Mouse (Mus musculus): Measurements from ENCODE around the gene Chd2. TPM values are rescaled to one million over a fixed set of nuclear protein-coding genes. Genes with fewer than 3 reads are reported as not detected.

Chd2 gene
- polyA plus RNA-seq (2015; fragmentation: Nextera tagmentation; extraction: Ambion mirVana) = 41.6 and 44.1 TPM in 2 replicates

DNA sequence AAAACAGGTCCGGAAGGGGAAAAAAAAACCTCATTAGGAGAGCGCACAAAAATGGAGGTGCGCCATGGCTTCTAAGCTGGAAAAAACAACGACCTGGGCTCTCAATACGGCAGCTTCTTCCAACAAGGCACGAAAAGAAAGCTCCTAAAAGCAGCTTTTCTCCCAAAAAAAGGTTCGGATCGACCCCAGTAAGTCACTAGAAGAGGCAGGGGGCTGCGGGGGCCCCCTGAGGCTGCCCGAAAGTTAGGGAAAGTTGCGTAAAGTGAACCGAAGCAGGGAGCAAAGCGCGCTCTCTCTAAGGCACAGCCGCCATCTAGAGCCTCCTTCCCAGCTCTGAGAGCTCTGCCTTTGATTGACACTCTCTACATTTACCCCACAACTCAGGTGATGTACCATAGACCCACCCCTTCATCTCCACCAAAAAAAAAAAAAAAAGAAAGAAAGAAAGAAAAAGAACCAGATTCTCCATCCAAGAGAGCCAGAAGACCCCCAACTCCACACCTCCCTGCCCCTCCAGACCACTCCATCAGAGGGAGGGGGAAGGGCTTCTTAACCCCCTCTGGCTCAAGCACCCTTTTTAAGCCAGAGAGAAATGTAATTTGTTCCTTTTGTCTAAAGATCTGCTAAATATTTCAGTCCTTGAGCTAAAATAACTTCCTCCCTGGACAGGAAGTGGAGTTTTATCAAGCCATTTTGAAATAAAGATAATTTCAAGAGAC lies at the start of gene Chd2:
Gene Chd2 (minus strand): TSS at position 419 of the 719 bp plus-strand sequence.
- no peak for TF ChIP-seq CTCF (IDR thresholded peaks at IDR 0.05; ENCODE audit: low read depth)
- WGBS = under 1% methylated on average over 15 of the region's 15 CpGs
- Histone ChIP-seq H3K9ac (ENCODE audit: low read depth, low read length) (peak within 1 kb of the TSS; percentile 89), H3K4me1 (replicated peaks; ENCODE audit: insufficient read depth, low read length) (peaks cover 8% of the 10 kb centered on the region; the same call in 1 of the 2 replicates), H3K9me3 (replicated peaks; ENCODE audit: low read length) (no peaks in the 10 kb centered on the region), H3K27ac (peak within 1 kb of the TSS; percentile 99), H3K36me3 (ENCODE audit: insufficient read depth, low read length) (0 out of 2 replicates have a peak, but pooled peaks cover 3% of the 10 kb centered on the region), H3K4me2 (ENCODE audit: low read length) (peak within 1 kb of the TSS; percentile 50), H3K27me3 (ENCODE audit: insufficient read depth, low read length) (no peaks in the 10 kb centered on the region), H3K4me3 (replicated peaks; ENCODE audit: low read depth, low read length) (peak within 1 kb of the TSS; percentile 61)
- ATAC-seq (replicated peaks; ENCODE audit: low FRiP score, low read depth) = peak; percentile 60
- DNase-seq (ENCODE audit: low spot score) = peak; percentile 95

DNA sequence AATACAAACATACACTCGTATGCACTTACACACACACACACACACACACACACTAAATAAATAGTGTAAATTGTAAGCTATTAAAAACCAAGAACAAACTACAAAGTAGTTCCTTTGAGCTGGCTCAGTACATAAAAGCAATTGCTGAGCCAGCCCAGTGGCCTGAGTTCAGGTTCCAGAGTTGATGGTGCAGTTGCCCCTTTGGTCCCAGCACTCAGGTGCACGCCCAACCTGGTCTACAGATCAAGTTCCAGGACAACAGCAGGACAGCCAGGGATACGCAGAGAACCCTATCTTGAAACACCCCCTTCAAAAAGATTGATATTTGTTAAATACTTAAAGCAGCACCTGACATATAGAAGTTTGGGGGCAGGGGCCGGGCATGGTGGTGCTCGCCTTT lies 49.1 kb upstream of the Chd2 start:
- DNase-seq (ENCODE audit: low spot score) (no peak), ATAC-seq (replicated peaks; ENCODE audit: low FRiP score, low read depth) (no peak)
- H3K4me3 ChIP-seq (replicated peaks; ENCODE audit: low read depth, low read length) = no peak overlapping the region
- H3K27ac ChIP-seq = no peak overlapping the region
- H3K4me1 ChIP-seq (replicated peaks; ENCODE audit: insufficient read depth, low read length) = peaks cover 23% of the 10 kb centered on the region; the same call in 1 of the 2 replicates
- 92% methylated on average over 5 of the region's 5 CpGs for WGBS
- no peaks in the 10 kb centered on the region for H3K9me3 ChIP-seq (replicated peaks; ENCODE audit: low read length)
- no peaks in the 10 kb centered on the region for H3K27me3 ChIP-seq (ENCODE audit: insufficient read depth, low read length)
- TF ChIP-seq CTCF (IDR thresholded peaks at IDR 0.05; ENCODE audit: low read depth) = no peak
- H3K36me3 ChIP-seq (ENCODE audit: insufficient read depth, low read length) = no peaks in the 10 kb centered on the region
- no peak overlapping the region for H3K4me2 ChIP-seq (ENCODE audit: low read length)
- H3K9ac ChIP-seq (ENCODE audit: low read depth, low read length) = no peak overlapping the region

DNA sequence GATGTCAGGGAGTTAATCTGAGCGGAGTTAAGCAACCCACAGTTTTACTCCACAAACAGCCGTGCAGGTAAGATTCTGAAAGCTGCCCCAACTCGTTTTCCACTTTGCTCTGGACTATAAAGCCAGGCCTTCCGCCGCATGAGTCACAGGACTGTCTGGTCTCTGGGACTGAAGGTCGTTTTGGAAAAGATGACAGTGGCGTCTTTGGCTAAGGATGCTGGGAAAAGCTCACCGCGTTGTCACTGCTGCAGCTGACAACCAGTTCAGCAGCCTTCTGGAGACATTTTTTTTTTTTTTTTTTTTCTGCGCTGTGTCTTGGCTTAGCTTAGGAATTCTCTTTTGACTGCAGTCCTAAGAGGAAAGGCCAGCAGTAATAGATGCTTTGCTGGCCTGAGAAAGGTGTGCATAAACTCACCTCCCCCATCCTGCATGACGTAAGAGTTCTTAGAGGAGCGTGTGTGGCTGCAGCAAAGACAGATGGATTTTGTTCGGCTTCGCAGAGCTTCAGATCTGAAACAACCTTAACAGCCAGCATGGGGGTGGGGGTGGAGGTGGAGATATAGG lies 47.7 kb upstream of the Chd2 start:
- no peaks in the 10 kb centered on the region for H3K36me3 ChIP-seq (ENCODE audit: insufficient read depth, low read length)
- peaks cover 35% of the 10 kb centered on the region for H3K4me1 ChIP-seq (replicated peaks; ENCODE audit: insufficient read depth, low read length)
- H3K9me3 ChIP-seq (replicated peaks; ENCODE audit: low read length) = no peaks in the 10 kb centered on the region
- peak overlapping the region; percentile 42; the same call in 1 of the 2 replicates for H3K9ac ChIP-seq (ENCODE audit: low read depth, low read length)
- WGBS = 25% methylated on average over 14 of the region's 14 CpGs
- peak overlapping the region; percentile 89 for H3K27ac ChIP-seq
- no peak overlapping the region for H3K4me3 ChIP-seq (replicated peaks; ENCODE audit: low read depth, low read length)
- no peaks in the 10 kb centered on the region for H3K27me3 ChIP-seq (ENCODE audit: insufficient read depth, low read length)
- H3K4me2 ChIP-seq (ENCODE audit: low read length) = peak overlapping the region; percentile 18; the same call in 1 of the 2 replicates
- DNase-seq (ENCODE audit: low spot score) (peak; percentile 57), ATAC-seq (replicated peaks; ENCODE audit: low FRiP score, low read depth) (peak; percentile 64)
- TF ChIP-seq CTCF (IDR thresholded peaks at IDR 0.05; ENCODE audit: low read depth) = no peak

DNA sequence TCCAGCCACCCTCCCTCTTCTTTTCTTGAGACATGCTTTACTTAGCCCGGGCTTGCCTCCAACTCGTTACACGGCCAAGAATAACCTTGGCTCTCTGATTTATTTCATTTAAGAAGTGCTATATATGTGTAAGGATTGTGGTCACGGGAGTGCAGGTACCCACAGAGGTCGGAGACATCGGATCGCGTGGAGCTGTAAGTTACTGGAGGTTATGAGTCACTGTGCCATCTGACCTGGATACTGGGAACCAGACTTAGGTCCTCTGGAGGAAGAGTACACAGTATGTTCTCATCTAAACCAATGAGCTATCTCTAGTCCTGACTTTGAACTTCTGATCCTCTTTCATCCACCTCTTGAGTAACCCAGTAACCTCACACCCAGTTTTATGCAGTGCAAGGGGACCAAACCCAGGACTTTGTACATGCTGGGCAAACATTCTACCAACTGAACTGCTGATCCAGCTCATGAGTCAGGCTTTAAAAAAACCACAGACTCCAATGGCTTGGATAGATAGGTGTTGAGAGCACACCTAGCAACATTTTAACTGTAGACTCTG lies 46.8 kb upstream of the Chd2 start:
- Histone ChIP-seq H3K4me3 (replicated peaks; ENCODE audit: low read depth, low read length) (no peak overlapping the region), H3K4me1 (replicated peaks; ENCODE audit: insufficient read depth, low read length) (peaks cover 34% of the 10 kb centered on the region), H3K9me3 (replicated peaks; ENCODE audit: low read length) (no peaks in the 10 kb centered on the region), H3K36me3 (ENCODE audit: insufficient read depth, low read length) (no peaks in the 10 kb centered on the region), H3K27me3 (ENCODE audit: insufficient read depth, low read length) (no peaks in the 10 kb centered on the region), H3K4me2 (ENCODE audit: low read length) (no peak overlapping the region), H3K27ac (peak overlapping the region; percentile 89), H3K9ac (ENCODE audit: low read depth, low read length) (no peak overlapping the region)
- peak; percentile 83 for ATAC-seq (replicated peaks; ENCODE audit: low FRiP score, low read depth)
- 50% methylated on average over 8 of the region's 8 CpGs for WGBS
- TF ChIP-seq CTCF (IDR thresholded peaks at IDR 0.05; ENCODE audit: low read depth) = no peak
- DNase-seq (ENCODE audit: low spot score) = no peak

DNA sequence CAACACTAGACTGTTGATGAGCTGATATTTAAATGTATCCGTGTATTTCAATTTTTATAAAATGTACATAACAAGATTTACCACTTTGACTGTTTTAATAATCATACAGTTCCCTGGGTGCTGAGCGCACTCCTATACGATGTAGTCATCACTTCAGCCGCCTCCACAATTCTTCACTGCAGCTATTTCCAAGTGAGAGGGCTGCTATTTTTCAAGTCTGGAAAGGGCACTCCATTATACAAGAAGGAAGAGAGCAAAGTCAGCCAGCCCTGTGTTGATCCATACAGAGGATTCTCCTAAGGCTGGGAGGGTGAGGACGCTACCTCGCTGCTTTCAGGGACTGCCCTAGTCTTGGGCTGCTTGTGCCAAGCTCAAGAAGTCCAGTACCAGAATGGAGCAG lies 45.1 kb upstream of the Chd2 start:
- H3K36me3 ChIP-seq (ENCODE audit: insufficient read depth, low read length) = no peaks in the 10 kb centered on the region
- no peak for TF ChIP-seq CTCF (IDR thresholded peaks at IDR 0.05; ENCODE audit: low read depth)
- no peaks in the 10 kb centered on the region for H3K27me3 ChIP-seq (ENCODE audit: insufficient read depth, low read length)
- no peak overlapping the region for H3K4me3 ChIP-seq (replicated peaks; ENCODE audit: low read depth, low read length)
- WGBS = 79% methylated on average over 6 of the region's 6 CpGs
- H3K9ac ChIP-seq (ENCODE audit: low read depth, low read length) = no peak overlapping the region
- H3K4me1 ChIP-seq (replicated peaks; ENCODE audit: insufficient read depth, low read length) = peaks cover 34% of the 10 kb centered on the region
- no peaks in the 10 kb centered on the region for H3K9me3 ChIP-seq (replicated peaks; ENCODE audit: low read length)
- no peak overlapping the region for H3K4me2 ChIP-seq (ENCODE audit: low read length)
- DNase-seq (ENCODE audit: low spot score) (no peak), ATAC-seq (replicated peaks; ENCODE audit: low FRiP score, low read depth) (no peak)
- H3K27ac ChIP-seq = no peak overlapping the region

DNA sequence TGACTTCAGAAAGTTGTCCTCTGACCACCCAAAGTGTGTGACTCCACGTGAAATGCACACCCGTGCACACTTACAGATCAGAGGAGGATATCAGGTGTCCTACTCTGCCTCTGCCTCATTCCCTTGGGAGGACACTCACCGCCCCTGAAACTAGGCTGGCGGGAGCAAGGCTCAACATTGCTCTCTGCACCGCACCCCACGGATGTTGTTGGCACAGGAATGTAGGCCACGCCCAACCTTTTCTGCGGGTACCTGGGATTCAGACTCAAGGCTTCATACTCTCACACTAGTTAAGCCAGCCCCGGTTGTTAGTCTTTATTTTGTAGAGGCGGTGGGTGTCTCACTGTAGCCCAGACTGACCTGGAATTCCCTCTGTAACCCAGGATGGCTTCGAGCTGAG lies 44.6 kb upstream of the Chd2 start:
- WGBS = 43% methylated on average over 11 of the region's 11 CpGs
- H3K27ac ChIP-seq = no peak overlapping the region

More for the DNA sequence above, 44.6 kb upstream of the Chd2 start:
- no peak for TF ChIP-seq CTCF (IDR thresholded peaks at IDR 0.05; ENCODE audit: low read depth)
- Histone ChIP-seq H3K9ac (ENCODE audit: low read depth, low read length) (no peak overlapping the region), H3K4me1 (replicated peaks; ENCODE audit: insufficient read depth, low read length) (peaks cover 34% of the 10 kb centered on the region), H3K36me3 (ENCODE audit: insufficient read depth, low read length) (no peaks in the 10 kb centered on the region), H3K27me3 (ENCODE audit: insufficient read depth, low read length) (no peaks in the 10 kb centered on the region), H3K4me3 (replicated peaks; ENCODE audit: low read depth, low read length) (no peak overlapping the region), H3K9me3 (replicated peaks; ENCODE audit: low read length) (no peaks in the 10 kb centered on the region), H3K4me2 (ENCODE audit: low read length) (no peak overlapping the region; the same call in 1 of the 2 replicates)
- no peak for DNase-seq (ENCODE audit: low spot score)
- ATAC-seq (replicated peaks; ENCODE audit: low FRiP score, low read depth) = no peak

Measured in kidney, postnatal 0 days (tissue).